Mouse (Mus musculus) hindbrain, embryonic 14.5 days (tissue): ENCODE data around the gene Ptp4a2. TPM values are rescaled to one million over a fixed set of nuclear protein-coding genes. Genes with fewer than 3 reads are reported as not detected.

Experiments
- ATAC-seq: fragments of 200-750 bp; cut with Nextera tagmentation; 2 replicates; pipeline ENCODE4 v1.8.0; 2017; ENCODE audit warnings: moderate number of reproducible peaks, mild to moderate bottlenecking, moderate TSS enrichment, moderate library complexity; ENCODE audit not compliant: low FRiP score
- DNase-seq: peaks from one replicate; pipeline ENCODE4 v3.0.0-alpha.2; 2015; ENCODE audit warnings: low spot score
- H3K27ac ChIP-seq: fragments of 300-500 bp; sonication (generic); 2 replicates; pipeline ENCODE4 v1.5.1; 2014; ENCODE audit warnings: mild to moderate bottlenecking, moderate library complexity
- H3K27me3 ChIP-seq: fragments of 300-500 bp; sonication (generic); 2 replicates; pipeline ENCODE4 v1.6.1; 2014; ENCODE audit warnings: mild to moderate bottlenecking, low read length, mixed read lengths; ENCODE audit not compliant: control insufficient read depth, insufficient read depth
- H3K36me3 ChIP-seq: fragments of 300-500 bp; sonication (generic); replicated peaks from 2 replicates; pipeline ENCODE4 v1.6.1; 2014; ENCODE audit not compliant: control insufficient read depth, insufficient read depth
- H3K4me1 ChIP-seq: fragments of 300-500 bp; sonication (generic); replicated peaks from 2 replicates; pipeline ENCODE4 v1.6.1; 2014; ENCODE audit warnings: antibody characterized with exemption, low read length, mixed read lengths; ENCODE audit not compliant: control insufficient read depth, insufficient read depth
- H3K4me2 ChIP-seq: fragments of 300-500 bp; sonication (generic); replicated peaks from 2 replicates; pipeline ENCODE4 v1.6.1; 2014; ENCODE audit warnings: mild to moderate bottlenecking, moderate library complexity
- H3K4me3 ChIP-seq: fragments of 300-500 bp; sonication (generic); replicated peaks from 2 replicates; pipeline ENCODE4 v1.5.1; 2014; ENCODE audit warnings: mild to moderate bottlenecking, low read length
- H3K9ac ChIP-seq: fragments of 300-500 bp; sonication (generic); 2 replicates; pipeline ENCODE4 v1.6.1; 2014
- H3K9me3 ChIP-seq: fragments of 300-500 bp; sonication (generic); 2 replicates; pipeline ENCODE4 v1.6.1; 2016; ENCODE audit warnings: low read length; ENCODE audit not compliant: control insufficient read depth
- WGBS: fragments of 180-500 bp; shearing (Covaris S2); extraction: QIAGEN DNeasy Blood & Tissue Kit; methylation state at CpG from one replicate; pipeline ENCODE4 v1.1.7; 2014; 5-methylcytosine and 5-hydroxymethylcytosine counted together
- polyA plus RNA-seq: library from polyadenylated mRNA; unstranded; fragments of >200 nt; fragmentation: Nextera tagmentation; extraction: Ambion mirVana; gene quantifications from 2 replicates; pipeline ENCODE4 v1.2.1, GENCODE M21; 2014

The Ptp4a2 gene
- polyA plus RNA-seq, 1 experiment from 2014 or later: 211 TPM

DNA sequence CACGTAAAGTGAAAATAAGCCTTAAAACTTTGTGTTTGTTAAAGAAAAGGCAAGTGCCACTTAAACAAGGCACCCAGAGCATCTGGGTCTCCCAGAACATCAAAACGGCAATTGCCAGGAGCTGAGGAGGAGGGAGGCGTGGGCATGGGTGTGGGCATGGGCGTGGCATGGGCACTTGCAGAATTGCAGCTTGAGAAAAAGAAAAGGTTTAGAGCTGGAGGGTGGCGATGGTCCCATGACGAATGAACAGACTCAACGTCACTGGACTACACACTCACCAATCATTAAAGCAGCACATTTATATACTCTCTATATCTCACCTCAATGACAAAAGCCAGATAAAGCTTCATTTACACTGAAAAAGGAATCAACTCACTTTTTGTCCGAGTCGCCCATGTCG is 63.8 kb downstream of the Ptp4a2 start:
- 82% methylated on average over 10 of the region's 10 CpGs for WGBS

DNA sequence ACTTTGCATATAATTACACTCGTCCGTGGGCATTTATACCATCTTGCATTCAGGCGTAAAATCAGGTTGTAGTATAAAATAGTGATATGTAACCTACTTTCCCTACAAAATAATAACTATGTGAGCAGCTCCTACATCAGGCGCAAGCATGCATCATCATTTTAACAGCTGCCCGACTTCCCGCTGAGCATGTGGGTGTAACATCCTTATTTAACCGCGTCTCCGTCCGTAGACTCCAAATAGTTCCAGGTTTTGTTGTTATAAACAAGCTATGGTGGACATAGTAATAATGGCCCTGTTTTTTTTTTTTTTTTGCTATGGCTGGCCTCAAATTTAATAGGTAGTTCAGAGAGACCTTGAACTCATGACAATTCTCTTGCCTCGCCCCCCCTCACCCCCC is 64.4 kb downstream of the Ptp4a2 start:
- Histone ChIP-seq H3K4me2 (no peak overlapping the region), H3K36me3 (no peaks in the 10 kb centered on the region), H3K27me3 (no peaks in the 10 kb centered on the region), H3K9me3 (no peaks in the 10 kb centered on the region), H3K4me1 (peaks cover 16% of the 10 kb centered on the region; the same call in 1 of the 2 replicates), H3K27ac (no peak overlapping the region), H3K9ac (no peak overlapping the region), H3K4me3 (no peak overlapping the region)
- ATAC-seq (no peak), DNase-seq (no peak)
- WGBS: 85% methylated on average over 11 of the region's 11 CpGs

More for the DNA sequence above, 63.8 kb downstream of the Ptp4a2 start:
- Histone ChIP-seq H3K4me3 (no peak overlapping the region), H3K27ac (no peak overlapping the region), H3K9me3 (no peaks in the 10 kb centered on the region), H3K36me3 (no peaks in the 10 kb centered on the region), H3K4me1 (peaks cover 16% of the 10 kb centered on the region; the same call in 1 of the 2 replicates), H3K9ac (no peak overlapping the region), H3K4me2 (no peak overlapping the region), H3K27me3 (no peaks in the 10 kb centered on the region)
- DNase-seq (no peak), ATAC-seq (no peak)

DNA sequence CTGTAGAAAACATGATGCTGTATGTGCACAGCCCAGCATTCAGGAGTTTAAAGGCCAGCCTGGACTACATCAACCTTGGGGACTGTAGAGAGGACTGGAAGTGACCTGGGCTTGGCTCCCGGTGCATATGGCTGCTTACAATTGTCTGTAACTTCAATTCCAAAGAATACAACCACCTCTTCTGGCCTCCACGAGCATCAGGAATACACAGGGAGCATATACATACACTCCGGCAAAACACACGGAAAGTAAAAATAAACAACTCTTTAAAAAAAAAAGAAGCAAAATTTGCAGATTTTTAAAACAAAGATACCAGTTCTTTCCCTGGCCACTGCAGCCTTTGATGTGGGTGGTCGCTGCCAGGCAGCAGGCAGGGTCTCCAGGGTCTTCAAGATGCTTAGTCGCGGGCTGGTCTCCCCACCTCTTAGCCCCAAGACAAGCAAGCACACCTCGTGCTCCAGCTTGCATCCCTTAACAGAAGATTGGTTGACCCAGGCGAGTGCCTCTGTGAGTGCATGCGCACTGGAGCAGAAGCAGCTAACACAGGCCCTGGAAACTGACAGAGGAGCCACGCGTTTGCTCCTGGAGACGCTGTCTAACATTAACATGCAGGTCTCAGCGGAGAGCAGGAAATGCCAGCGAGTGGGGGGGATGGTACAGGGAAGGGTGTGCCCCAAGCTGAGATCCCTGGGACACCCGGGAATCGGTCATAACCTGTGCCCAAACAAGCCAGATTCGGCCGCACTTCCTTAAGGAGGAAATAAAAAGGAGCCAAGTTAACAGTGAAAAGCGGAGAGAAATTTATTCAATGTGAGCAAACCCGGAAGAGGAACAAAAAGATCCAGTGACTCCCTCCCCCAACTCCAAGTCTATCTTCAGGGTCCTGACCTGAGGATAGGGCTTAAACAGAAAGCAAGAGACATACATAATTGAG is 66.1 kb downstream of the Ptp4a2 start:
- Histone ChIP-seq H3K27ac (peak overlapping the region; percentile 64), H3K9me3 (no peaks in the 10 kb centered on the region), H3K9ac (peak overlapping the region; percentile 59), H3K4me2 (peak overlapping the region; percentile 46), H3K36me3 (no peaks in the 10 kb centered on the region), H3K4me1 (peaks cover 16% of the 10 kb centered on the region; the same call in 1 of the 2 replicates), H3K4me3 (peak overlapping the region; percentile 18), H3K27me3 (no peaks in the 10 kb centered on the region)
- ATAC-seq (peak; percentile 76), DNase-seq (peak; percentile 78)
- 13% methylated on average over 21 of the region's 21 CpGs for WGBS

DNA sequence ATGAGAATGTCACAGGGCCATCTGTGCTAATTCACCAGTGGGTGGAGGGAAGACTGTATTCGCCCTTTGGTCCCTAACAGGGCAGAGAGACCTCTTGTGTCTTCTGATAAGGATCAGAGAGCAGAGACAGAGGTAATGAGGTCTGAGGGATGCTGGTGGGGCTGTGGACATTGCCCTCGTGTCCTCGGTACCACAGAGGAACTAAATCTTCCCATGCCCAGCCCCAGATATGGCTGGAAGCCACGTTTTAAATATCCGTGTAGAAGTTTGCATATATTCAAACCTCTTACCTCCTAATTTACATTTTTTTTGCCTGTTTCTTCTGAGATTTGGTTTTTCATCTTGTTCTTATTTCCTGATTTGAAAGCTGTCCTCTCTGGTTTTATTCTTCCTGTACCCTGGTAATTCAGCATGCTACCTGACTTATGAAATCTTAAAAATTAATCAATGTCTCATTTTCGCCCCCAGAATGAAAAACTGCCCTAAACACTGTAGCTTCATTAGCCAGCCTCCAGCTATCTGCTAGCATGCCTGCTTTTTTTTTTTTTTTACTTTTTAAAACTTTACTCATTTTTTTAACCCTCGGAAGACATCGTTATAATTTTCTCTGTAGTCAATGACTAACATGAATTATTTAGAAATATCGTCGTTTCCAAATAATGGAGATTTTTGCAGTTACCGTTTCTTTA is 67.1 kb downstream of the Ptp4a2 start:
- H3K27me3 ChIP-seq: no peaks in the 10 kb centered on the region
- WGBS: 58% methylated on average over 11 of the region's 11 CpGs
- no peaks in the 10 kb centered on the region for H3K36me3 ChIP-seq
- ATAC-seq (no peak), DNase-seq (no peak)
- H3K4me3 ChIP-seq: no peak overlapping the region
- peak overlapping the region; percentile 64; the same call in 1 of the 2 replicates for H3K27ac ChIP-seq
- H3K4me2 ChIP-seq: peak overlapping the region; percentile 46
- H3K9ac ChIP-seq: peak overlapping the region; percentile 59; the same call in 1 of the 2 replicates
- H3K4me1 ChIP-seq: peaks cover 20% of the 10 kb centered on the region; the same call in 1 of the 2 replicates
- H3K9me3 ChIP-seq: no peaks in the 10 kb centered on the region

- Histone ChIP-seq H3K27me3 (no peaks in the 10 kb centered on the region), H3K9ac (no peak overlapping the region), H3K4me1 (peaks cover 21% of the 10 kb centered on the region; the same call in 1 of the 2 replicates), H3K4me2 (no peak overlapping the region), H3K4me3 (no peak overlapping the region), H3K9me3 (no peaks in the 10 kb centered on the region), H3K36me3 (no peaks in the 10 kb centered on the region), H3K27ac (no peak overlapping the region)
- no peak for DNase-seq
- WGBS: 73% methylated on average over 8 of the region's 8 CpGs
- no peak for ATAC-seq
Measured at GRCm38 (mm10) chr4:129878656-129879145, 67.7 kb downstream of the Ptp4a2 start.

DNA sequence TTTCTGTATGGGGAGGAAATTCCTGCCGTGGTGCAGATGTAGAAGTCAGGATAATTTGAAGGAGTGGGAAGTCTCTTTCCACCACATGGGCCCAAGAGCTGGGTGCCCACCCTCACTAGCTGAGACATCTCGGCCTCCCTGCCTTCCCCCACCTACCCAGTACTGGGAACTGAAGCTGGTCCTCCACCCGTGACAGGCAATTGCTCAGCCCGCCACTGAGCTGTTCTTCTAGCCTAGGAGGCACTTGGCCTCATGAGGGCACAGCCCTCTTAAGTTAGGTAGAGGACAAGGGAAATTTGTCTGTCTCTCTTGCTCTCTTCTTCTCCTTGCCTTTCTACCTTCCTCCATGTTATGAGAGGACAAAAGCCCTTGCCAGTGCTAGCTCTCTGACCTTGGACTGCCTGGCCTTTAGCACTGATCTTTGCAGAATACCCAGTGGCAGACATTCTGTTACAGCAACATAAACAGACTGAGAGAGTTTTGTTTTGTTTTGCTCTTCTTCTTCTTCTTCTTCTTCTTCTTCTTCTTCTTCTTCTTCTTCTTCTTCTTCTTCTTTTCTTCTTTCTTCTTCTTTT is 68.3 kb downstream of the Ptp4a2 start:
- Histone ChIP-seq H3K9me3 (no peaks in the 10 kb centered on the region), H3K4me2 (no peak overlapping the region), H3K27me3 (no peaks in the 10 kb centered on the region), H3K36me3 (no peaks in the 10 kb centered on the region), H3K9ac (no peak overlapping the region), H3K27ac (no peak overlapping the region), H3K4me3 (no peak overlapping the region), H3K4me1 (peaks cover 25% of the 10 kb centered on the region; the same call in 1 of the 2 replicates)
- 70% methylated on average over 4 of the region's 4 CpGs for whole genome bisulfite sequencing
- no peak for DNase-seq
- ATAC-seq: no peak

GRCm38 (mm10) chr4:129880615-129881014 is 69.6 kb downstream of the Ptp4a2 start:
- H3K9me3 ChIP-seq: no peaks in the 10 kb centered on the region
- H3K36me3 ChIP-seq: no peaks in the 10 kb centered on the region
- no peak overlapping the region for H3K9ac ChIP-seq
- peaks cover 28% of the 10 kb centered on the region; the same call in 1 of the 2 replicates for H3K4me1 ChIP-seq
- H3K4me2 ChIP-seq: no peak overlapping the region
- H3K27me3 ChIP-seq: no peaks in the 10 kb centered on the region
- H3K4me3 ChIP-seq: no peak overlapping the region
- no peak for ATAC-seq
- DNase-seq: no peak
- H3K27ac ChIP-seq: no peak overlapping the region
- WGBS: 86% methylated on average over 7 of the region's 7 CpGs

DNA sequence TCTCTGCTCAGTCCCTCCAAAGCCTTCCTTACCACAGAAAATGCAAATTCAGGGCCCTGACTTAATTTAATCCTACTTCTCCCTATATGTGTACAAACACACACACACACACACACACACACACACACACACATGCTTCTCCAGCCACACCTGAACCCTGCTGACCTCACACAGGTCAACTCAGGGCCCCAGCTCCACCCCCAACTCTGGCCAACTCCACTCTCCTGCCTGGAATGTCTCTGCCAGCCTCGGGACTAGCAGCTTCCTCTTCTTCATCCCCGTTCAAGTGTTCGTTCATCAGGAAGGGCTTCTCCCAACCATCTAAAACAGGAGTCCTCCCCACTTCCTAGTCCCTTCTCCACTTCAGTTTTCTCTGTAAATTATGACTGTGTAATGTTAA is 70.6 kb downstream of the Ptp4a2 start:
- Histone ChIP-seq H3K9ac (no peak overlapping the region), H3K27me3 (no peaks in the 10 kb centered on the region), H3K27ac (no peak overlapping the region), H3K36me3 (no peaks in the 10 kb centered on the region), H3K4me3 (no peak overlapping the region), H3K9me3 (no peaks in the 10 kb centered on the region), H3K4me2 (no peak overlapping the region), H3K4me1 (peaks cover 26% of the 10 kb centered on the region; the same call in 1 of the 2 replicates)
- no peak for ATAC-seq
- no peak for DNase-seq
- WGBS: 53% methylated on average over 3 of the region's 3 CpGs
